Mouse (Mus musculus): Measurements from ENCODE around the gene Afap1l2.
A peak's percentile ranks its signal among the peaks of the same experiment; 100 is the strongest.

The Afap1l2 gene

GRCm38 (mm10) chr19:56939826-56940225, 68.2 kb downstream of the Afap1l2 start:
- peak; percentile 52 to 79 for DNase-seq (ENCODE audit: low spot score in 2 of 2)

- DNase-seq (ENCODE audit: low spot score in 2 of 2) = no peak
These were observed 70.1 kb downstream of the Afap1l2 start for GRCm38 (mm10) chr19:56937911-56938310.

- no peak for DNase-seq (ENCODE audit: low spot score in 2 of 2)
These were observed 71.8 kb downstream of the Afap1l2 start for GRCm38 (mm10) chr19:56936253-56936652.

GRCm38 (mm10) chr19:56935777-56936176, 72.3 kb downstream of the Afap1l2 start:
- no peak for DNase-seq (ENCODE audit: low spot score in 2 of 2)

DNA sequence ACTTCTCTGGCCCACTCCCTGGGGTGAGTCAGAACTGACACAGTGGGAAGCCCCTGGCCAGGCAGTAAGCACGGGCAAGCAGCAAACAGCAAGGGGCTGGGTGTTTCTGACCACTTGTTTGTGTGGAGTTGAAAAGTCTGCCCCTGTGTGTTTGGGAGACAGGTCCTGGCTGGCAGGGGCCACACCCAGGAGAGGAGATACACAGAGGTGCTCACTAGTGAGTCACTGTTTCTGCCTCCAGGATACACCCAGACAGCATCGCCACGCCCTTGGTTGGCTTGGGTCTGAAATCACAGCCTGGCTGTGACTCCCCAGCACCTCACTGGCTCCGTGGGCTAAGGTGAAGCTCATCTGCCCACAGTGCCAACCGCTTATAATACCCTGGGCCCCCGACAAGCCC, 72.9 kb downstream of the Afap1l2 start:
- peak; percentile 36 to 56 for DNase-seq (ENCODE audit: low spot score in 2 of 2)

- DNase-seq (ENCODE audit: low spot score in 2 of 2) = no peak
These were observed 74.2 kb downstream of the Afap1l2 start for GRCm38 (mm10) chr19:56933800-56934199.

DNA sequence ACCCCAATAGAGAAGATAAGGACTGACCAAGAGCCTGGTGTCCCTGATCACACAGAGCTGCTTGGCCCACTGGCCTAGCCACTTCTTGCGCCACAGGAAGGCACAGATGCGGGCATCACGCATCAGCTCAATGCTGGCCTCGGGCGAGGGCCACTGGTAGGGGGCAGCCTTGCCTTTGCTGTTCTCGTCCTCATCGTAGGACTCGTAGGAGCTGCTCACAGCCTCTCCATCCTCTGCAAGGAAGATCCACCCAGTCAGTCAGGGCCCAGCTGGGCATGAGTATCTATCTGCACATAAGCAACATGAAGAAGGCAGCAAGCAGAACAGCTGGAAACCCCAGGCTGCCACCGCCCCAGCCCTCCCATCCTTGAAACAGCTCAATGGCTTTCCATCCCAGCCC, 78.0 kb downstream of the Afap1l2 start:
- no peak for DNase-seq (ENCODE audit: low spot score in 2 of 2)

- DNase-seq (ENCODE audit: low spot score in 2 of 2) = no peak
These were observed 78.6 kb downstream of the Afap1l2 start for GRCm38 (mm10) chr19:56929392-56929791.

GRCm38 (mm10) chr19:56921744-56922143, 86.3 kb downstream of the Afap1l2 start:
- no peak for DNase-seq (ENCODE audit: low spot score in 2 of 2)

DNA sequence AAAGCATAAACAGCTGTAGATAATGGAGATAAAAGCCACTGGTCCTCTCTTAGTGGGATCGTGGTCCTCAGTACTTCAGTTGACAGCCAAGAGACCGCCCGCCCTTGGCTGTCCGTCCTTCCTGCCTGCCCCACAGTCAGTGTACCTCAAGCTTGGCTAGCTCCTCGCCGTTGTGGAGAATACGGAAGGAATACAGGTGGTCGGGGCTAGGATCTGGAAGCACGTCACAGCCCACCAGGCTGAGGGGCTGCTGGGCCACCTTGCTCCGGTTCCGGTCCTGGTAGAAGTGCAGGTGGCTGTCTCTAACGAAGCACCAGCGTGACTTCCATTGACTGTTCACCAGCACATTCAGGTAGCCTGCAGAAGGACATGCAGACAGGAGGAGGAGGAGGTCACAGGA, 87.8 kb downstream of the Afap1l2 start:
- no peak for DNase-seq (ENCODE audit: low spot score in 2 of 2)

- peak; percentile 69 to 87 for DNase-seq (ENCODE audit: low spot score in 2 of 2)
These were observed 88.4 kb downstream of the Afap1l2 start for GRCm38 (mm10) chr19:56919628-56920027.

DNA sequence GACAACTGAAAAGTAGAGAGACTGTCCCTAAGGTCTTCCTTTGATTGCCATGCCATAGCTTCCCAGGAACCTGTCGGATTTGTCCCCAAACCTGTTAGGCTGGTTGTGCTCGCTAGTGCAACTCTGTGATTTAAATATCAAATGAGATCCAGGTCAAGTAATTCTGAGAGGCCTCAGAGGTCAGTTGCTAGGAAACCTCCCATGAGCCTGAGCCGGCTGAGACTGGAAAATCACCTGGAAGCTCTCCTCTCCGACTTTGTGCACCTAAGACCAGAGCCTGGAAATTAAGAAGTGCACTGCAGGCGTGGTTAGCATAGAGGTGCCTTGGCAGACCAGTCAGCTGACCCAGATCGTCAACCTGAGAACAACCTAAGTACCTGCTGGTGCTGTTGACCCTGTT, 92.9 kb downstream of the Afap1l2 start:
- DNase-seq (ENCODE audit: low spot score in 2 of 2) = no peak

- DNase-seq (ENCODE audit: low spot score in 2 of 2) = no peak
These were observed 93.4 kb downstream of the Afap1l2 start for GRCm38 (mm10) chr19:56914658-56915057.

DNA sequence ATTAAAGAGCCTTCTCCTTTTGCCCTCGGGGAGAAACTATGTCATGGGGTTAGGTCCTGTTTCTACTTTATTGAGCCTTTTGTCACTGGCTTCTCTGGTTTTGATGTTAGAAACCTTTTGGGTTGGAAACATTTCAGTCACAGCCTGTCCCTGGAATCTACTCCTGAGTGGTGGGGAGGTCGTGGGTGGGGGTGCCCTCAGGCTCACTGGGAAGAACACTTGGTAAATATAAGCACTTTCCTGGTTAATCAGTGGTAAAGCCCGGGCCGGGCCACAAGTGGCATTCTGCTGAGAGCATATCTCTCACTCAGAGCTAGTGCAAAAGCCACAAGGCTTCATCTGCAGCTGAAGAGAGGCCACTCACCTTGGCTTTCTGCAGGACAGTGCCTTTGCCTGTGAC, 94.3 kb downstream of the Afap1l2 start:
- DNase-seq (ENCODE audit: low spot score in 2 of 2) = no peak

DNA sequence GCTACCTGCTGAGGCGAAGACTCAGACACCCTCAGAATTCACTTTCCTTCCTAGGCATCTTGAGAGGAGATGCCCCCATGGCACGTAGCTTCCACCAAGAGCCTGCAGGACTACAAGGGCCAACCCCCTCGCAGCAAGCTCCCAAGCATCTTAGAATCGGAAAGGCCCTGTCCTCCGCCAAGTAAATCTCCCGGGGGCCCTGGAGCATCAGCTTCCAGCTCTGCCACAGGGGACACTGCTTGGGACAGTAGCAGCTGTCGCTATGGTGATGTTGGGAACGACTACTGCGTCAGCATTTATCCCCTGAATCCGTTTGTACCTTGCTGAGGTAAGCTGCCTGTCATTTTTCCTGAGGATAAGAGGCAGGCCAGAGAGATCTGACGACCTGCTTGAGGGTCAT, 97.5 kb downstream of the Afap1l2 start:
- no peak for DNase-seq (ENCODE audit: low spot score in 2 of 2)

DNA sequence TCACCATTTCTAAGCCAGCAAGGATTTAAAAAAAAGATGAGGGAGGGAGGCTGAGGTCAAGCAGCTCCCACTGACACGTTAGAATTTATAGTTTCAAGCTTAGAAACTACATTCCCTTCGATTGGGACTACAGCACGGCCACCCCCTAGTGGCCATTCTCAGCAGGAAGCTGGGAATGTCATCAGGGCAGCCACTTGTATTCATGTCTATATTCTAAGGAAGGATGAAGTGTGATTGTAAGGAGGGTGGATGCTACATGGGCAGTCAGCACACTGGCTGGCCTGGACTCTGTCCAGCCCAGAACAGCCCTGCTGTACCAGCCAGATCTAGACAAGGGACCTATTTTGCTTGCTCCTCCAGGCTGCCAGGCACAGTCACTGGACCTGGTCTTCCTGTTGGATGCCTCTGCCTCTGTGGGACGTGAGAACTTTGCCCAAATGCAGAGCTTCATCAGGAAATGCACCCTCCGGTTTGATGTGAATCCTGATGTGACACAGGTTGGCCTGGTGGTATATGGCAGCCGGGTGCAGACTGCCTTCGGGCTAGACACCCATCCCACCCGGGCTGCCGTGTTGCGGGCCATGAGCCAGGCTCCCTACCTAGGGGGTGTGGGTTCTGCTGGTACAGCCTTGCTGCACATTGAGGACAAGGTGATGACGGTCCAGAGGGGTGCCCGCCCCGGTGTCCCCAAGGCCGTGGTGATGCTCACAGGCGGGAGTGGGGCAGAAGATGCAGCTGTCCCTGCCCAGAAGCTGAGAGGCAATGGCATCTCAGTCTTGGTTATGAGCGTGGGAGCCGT, 99.4 kb downstream of the Afap1l2 start:
- DNase-seq (ENCODE audit: low spot score in 2 of 2) = no peak

GRCm38 (mm10) chr19:56907850-56908249, 100.2 kb downstream of the Afap1l2 start:
- DNase-seq (ENCODE audit: low spot score in 2 of 2) = no peak

DNA sequence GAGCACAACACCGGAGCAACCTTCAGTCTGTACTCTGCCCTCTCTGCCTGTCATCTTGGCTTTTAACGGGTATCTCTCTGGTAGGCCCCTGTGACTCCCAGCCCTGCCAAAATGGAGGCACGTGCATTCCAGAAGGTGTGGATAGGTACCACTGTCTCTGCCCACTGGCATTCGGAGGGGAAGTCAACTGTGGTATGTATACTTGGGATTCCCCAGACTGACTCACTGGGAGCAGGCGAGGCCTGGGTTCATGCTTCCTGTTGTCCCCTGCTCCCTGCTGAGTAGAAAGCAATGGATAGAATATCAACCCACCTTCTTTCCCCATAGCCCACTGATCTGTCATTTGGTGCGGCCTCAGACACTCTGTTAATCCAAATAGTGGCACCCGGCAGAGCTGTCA, 102.6 kb downstream of the Afap1l2 start:
- no peak for DNase-seq (ENCODE audit: low spot score in 2 of 2)

DNA sequence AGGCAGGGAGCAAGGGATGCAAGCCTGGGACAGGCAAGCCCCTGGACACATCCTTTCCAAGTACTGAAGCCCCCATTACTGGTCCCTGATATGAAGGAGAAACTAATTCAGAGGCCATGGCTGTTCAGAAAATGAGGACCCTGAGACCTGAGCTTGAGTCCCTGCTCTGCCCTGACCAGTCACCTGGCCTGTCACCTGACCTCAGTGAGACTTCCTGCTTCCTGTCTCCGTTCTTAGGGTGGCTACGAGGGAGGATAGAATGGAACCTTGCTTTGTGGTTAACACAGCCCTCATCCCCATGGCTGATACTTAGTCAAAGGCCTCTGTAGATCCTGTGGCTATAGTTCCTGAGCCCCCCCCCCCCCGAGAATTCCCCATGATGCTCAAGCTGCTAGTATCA, 103.9 kb downstream of the Afap1l2 start:
- DNase-seq (ENCODE audit: low spot score in 2 of 2) = no peak

GRCm38 (mm10) chr19:56897654-56898053, 110.4 kb downstream of the Afap1l2 start:
- DNase-seq (ENCODE audit: low spot score in 2 of 2) = no peak

GRCm38 (mm10) chr19:56893326-56893725, 114.7 kb downstream of the Afap1l2 start:
- no peak for DNase-seq (ENCODE audit: low spot score in 2 of 2)

DNA sequence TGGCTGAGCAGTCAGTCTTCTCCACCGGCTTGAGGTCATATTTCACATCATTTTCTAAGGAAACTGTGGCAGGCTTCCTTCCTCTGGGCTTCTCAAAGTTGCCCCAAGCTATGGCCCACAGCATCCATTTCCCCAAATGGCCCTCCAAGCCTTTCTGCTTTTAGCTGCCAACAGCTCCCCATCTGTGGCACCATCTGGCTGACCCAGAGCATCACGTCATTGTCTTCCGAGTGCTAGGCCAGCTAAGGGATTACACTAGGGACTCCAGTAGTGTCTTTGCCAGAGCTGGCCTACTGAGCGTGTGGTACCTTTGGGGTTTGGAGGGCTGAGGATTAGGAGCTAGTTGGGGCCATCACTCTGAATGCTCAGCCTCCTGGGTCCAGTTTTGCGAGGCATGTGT, 115.4 kb downstream of the Afap1l2 start:
- no peak for DNase-seq (ENCODE audit: low spot score in 2 of 2)

DNA sequence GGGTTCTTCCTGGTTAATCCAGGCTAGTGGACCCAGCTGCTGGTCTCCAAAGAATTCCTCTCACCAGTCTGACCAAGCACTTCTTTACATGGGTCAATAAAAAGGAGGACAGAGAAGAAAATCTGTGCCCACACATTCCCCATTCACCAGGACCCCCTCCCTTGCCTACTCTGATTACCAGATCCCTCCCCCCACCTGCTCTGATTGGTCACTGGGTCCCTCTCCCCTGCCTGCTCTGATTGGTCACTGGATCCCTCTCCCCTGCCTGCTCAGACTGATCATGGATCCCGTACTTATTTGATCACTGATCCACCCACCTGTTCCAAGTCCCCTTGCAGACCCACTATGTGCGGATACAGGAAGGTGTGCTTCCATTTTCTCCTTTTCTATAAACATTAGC, 116.6 kb downstream of the Afap1l2 start:
- no peak for DNase-seq (ENCODE audit: low spot score in 2 of 2)

- no peak for DNase-seq (ENCODE audit: low spot score in 2 of 2)
These were observed 119.4 kb downstream of the Afap1l2 start for GRCm38 (mm10) chr19:56888654-56889053.
